Mouse (Mus musculus) stomach, postnatal 0 days (tissue): ENCODE measurements at regions not wholly inside any gene's neighbourhood (a gene's known extent, or its start where the extent isn't known, plus 50 kb on each side); places are given as distances from the start of the nearest gene placed in this dataset.

ENCODE experiments used
- ATAC-seq: fragments of 200-750 bp; cut with Nextera tagmentation; 2 replicates; pipeline ENCODE4 v1.8.0; 2017; ENCODE audit not compliant: low FRiP score, low TSS enrichment
- DNase-seq: peaks from one replicate; pipeline ENCODE4 v3.0.0-alpha.2; 2016; ENCODE audit warnings: low spot score
- H3K27ac ChIP-seq: fragments of 300-500 bp; sonication (generic); replicated peaks from 2 replicates; pipeline ENCODE4 v1.5.1; 2014; ENCODE audit warnings: mild to moderate bottlenecking, control low read depth
- H3K27me3 ChIP-seq: fragments of 300-500 bp; sonication (generic); 2 replicates; pipeline ENCODE4 v1.6.1; 2014; ENCODE audit warnings: low read length; ENCODE audit not compliant: control insufficient read depth, insufficient read depth
- H3K36me3 ChIP-seq: fragments of 300-500 bp; sonication (generic); 2 replicates; pipeline ENCODE4 v1.6.1; 2014; ENCODE audit warnings: low read length, mixed read lengths; ENCODE audit not compliant: control insufficient read depth, insufficient read depth
- H3K4me1 ChIP-seq: fragments of 300-500 bp; sonication (generic); replicated peaks from 2 replicates; pipeline ENCODE4 v1.6.1; 2014; ENCODE audit warnings: antibody characterized with exemption; ENCODE audit not compliant: control insufficient read depth, insufficient read depth
- H3K4me2 ChIP-seq: fragments of 300-500 bp; sonication (generic); replicated peaks from 2 replicates; pipeline ENCODE4 v1.6.1; 2014; ENCODE audit warnings: low read depth, mild to moderate bottlenecking, control low read depth, moderate library complexity
- H3K4me3 ChIP-seq: fragments of 300-500 bp; sonication (generic); 2 replicates; pipeline ENCODE4 v1.5.1; 2014; ENCODE audit warnings: low read depth, low read length, control low read depth
- H3K9ac ChIP-seq: fragments of 300-500 bp; sonication (generic); 2 replicates; pipeline ENCODE4 v1.6.1; 2014; ENCODE audit warnings: mild to moderate bottlenecking, low read length, control low read depth, mixed read lengths
- H3K9me3 ChIP-seq: fragments of 300-500 bp; sonication (generic); 2 replicates; pipeline ENCODE4 v1.6.1; 2016; ENCODE audit warnings: low read length; ENCODE audit not compliant: control insufficient read depth
- CTCF ChIP-seq: IDR thresholded peaks from 2 replicates; pipeline ENCODE4 v1.5.1; 2016; ENCODE audit warnings: antibody characterized with exemption, low read depth, mild to moderate bottlenecking, moderate library complexity
- EP300 ChIP-seq: optimal IDR thresholded peaks from 2 replicates; pipeline ENCODE3; 2016; ENCODE audit warnings: antibody characterized with exemption
- WGBS: fragments of 180-500 bp; shearing (Covaris S2); extraction: QIAGEN DNeasy Blood & Tissue Kit; methylation state at CpG from one replicate; pipeline ENCODE4 v1.1.7; 2014; 5-methylcytosine and 5-hydroxymethylcytosine counted together

DNA sequence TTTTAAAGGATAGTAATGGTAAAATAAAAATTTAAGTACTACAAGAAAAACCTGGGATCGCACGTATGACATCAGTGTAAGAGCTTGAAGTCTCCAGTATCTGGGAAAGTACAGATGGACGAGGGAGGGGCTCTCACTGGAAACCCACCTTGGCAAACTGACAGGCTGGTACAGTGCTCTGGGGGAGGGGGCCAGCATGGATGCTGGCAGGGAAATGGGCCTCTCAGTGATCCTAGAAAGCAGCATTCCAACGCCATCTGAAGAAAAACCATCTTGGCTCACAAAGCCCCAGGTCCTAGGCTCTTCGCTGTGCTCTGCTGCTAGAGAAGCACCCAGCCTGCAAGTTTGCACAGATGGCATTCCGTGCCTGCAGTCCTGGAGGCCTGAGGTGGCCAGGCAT is 65.1 kb upstream of the A530016L24Rik start:
- no peaks in the 10 kb centered on the region for H3K27me3 ChIP-seq
- H3K4me3 ChIP-seq, result no peak overlapping the region
- 75% methylated on average over 6 of the region's 6 CpGs for WGBS
- H3K4me1 ChIP-seq, result no peaks in the 10 kb centered on the region
- ATAC-seq (no peak), DNase-seq (no peak)
- no peak overlapping the region for H3K4me2 ChIP-seq
- TF ChIP-seq CTCF (no peak), EP300 (no peak)
- no peak overlapping the region for H3K27ac ChIP-seq
- H3K9ac ChIP-seq, result no peak overlapping the region
- H3K9me3 ChIP-seq, result no peaks in the 10 kb centered on the region
- no peaks in the 10 kb centered on the region for H3K36me3 ChIP-seq

DNA sequence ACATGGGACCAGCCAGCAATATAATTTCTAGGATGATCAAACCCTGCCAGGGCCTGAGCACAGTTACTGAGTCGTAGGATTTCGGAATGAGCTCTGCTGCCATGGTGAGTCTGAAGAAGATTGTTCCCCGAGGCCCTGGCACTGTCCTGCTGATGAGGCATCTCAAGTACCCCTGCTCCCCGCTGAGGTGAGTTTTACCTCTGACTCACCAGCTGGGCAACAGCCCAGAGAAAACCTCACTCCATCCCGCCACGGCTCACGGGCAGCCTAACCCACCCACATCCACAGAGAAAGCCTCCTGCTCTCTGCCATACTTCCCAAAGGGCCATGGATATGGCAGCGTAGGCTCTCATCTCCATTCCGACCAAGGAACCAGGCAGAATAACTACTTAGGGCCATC is 62.6 kb upstream of the A530016L24Rik start:
- TF ChIP-seq EP300 (no peak), CTCF (no peak)
- Histone ChIP-seq H3K4me1 (no peaks in the 10 kb centered on the region), H3K9me3 (no peaks in the 10 kb centered on the region), H3K9ac (no peak overlapping the region), H3K4me3 (no peak overlapping the region), H3K4me2 (no peak overlapping the region), H3K27ac (no peak overlapping the region), H3K36me3 (no peaks in the 10 kb centered on the region), H3K27me3 (no peaks in the 10 kb centered on the region)
- ATAC-seq, result no peak
- WGBS, result 80% methylated on average over 9 of the region's 9 CpGs
- no peak for DNase-seq

DNA sequence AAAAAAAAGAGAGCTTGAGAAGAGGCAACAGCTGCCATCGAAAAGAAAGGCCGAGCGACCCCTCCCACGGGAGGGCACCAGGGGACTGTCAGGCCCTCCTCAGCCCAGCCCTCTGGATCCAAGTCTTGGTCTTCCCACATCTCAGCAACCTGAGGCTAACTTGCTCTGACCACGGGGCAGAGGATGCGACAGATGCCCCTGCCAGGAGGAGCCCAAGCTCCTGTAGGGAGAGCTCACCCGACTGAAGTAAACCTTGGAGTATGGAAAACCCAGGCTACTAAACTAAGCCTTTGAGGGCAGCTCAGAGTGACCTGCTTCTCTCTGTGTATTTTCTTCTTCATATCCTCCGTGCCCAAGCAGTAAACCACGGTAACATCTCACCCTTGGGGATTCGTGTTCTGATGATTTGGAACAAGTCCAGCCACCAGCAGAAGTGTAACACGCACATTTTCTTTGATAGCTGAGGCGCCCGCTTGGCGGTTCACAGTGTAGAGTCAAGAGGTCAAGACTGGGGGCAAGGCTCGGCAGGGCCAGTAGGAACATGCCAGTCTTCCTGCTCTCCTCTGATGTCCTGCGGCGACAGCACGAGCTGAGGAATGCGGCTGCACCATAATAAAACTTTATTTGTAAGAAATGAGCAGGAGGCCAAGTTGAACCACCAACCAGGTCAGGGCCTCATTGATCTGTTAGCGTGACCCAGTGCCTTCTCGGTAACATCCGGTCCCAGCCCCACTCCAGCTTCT is 59.0 kb upstream of the A530016L24Rik start:
- Histone ChIP-seq H3K27ac (no peak overlapping the region), H3K9me3 (no peaks in the 10 kb centered on the region), H3K36me3 (no peaks in the 10 kb centered on the region), H3K9ac (no peak overlapping the region), H3K4me3 (no peak overlapping the region), H3K27me3 (no peaks in the 10 kb centered on the region), H3K4me2 (no peak overlapping the region), H3K4me1 (no peaks in the 10 kb centered on the region)
- ATAC-seq, result no peak
- 61% methylated on average over 22 of the region's 22 CpGs for WGBS
- TF ChIP-seq CTCF, result no peak
- no peak for TF ChIP-seq EP300
- DNase-seq, result no peak

DNA sequence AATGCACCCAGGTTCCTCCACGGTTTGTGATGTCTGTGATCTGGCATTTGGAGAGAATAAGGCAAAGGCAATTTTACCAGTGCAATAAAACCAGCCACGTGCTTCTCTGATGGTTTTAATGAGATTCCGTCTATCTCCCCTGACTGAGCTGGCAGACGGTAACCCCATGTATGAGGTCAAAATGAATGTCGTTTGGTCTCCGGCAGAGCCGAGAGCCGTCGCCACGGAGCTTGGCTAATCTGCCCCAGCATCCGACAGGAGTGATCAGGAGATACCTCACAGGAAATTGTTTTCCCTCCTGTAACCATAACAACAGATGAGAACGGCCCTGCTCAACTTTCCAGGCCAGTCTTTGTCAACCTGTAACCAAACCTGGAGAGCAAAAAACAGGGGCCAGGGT is 55.9 kb upstream of the A530016L24Rik start:
- WGBS, result 44% methylated on average over 12 of the region's 12 CpGs
- TF ChIP-seq EP300, result no peak
- TF ChIP-seq CTCF, result no peak
- no peaks in the 10 kb centered on the region; the same call in 1 of the 2 replicates for H3K4me1 ChIP-seq

DNA sequence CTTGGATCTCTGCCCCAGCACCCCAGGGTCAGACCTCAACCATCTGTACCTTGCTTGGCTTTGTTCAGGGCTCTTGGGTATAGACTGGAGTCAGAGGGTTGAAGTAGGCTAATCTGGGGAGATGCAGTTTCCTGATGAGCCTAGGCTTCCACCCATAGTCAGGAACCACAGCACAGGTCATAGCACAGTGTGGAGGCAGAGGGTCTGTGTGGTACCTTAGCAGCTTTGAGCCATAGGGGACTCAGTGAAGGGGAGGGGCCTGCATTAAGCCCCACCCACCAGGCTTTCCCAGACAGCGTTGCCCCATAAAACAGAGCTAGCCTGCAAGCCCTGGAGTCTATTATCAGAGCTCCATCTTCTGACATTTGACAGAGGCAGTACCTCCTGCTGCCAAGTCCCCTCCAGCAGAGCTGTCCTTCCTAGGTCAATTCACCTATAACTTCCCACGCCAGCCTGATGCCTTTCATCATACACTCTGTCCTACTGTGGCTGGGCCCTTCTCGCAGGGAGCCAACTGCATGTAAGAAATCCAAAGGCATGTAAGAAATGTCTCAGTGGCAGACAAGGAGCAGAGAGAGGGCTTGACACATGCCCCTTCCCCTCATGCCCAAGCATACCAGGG is 54.5 kb upstream of the A530016L24Rik start:
- Histone ChIP-seq H3K4me1 (no peaks in the 10 kb centered on the region; the same call in 1 of the 2 replicates), H3K27ac (no peak overlapping the region), H3K4me2 (no peak overlapping the region), H3K9me3 (no peaks in the 10 kb centered on the region), H3K36me3 (no peaks in the 10 kb centered on the region), H3K27me3 (no peaks in the 10 kb centered on the region), H3K4me3 (no peak overlapping the region), H3K9ac (no peak overlapping the region)
- no peak for TF ChIP-seq CTCF
- TF ChIP-seq EP300, result no peak
- ATAC-seq (0 out of 2 replicates have a peak, but pooled peaks have one; percentile 41), DNase-seq (no peak)
- WGBS, result 60% methylated on average over 3 of the region's 3 CpGs

More for the DNA sequence above, 55.9 kb upstream of the A530016L24Rik start:
- Histone ChIP-seq H3K9me3 (no peaks in the 10 kb centered on the region), H3K4me2 (no peak overlapping the region), H3K27ac (no peak overlapping the region), H3K9ac (no peak overlapping the region), H3K27me3 (no peaks in the 10 kb centered on the region), H3K36me3 (no peaks in the 10 kb centered on the region), H3K4me3 (no peak overlapping the region)
- DNase-seq (no peak), ATAC-seq (no peak)
